Mouse (Mus musculus): ENCODE measurements around the gene Cdc37. TPM values are rescaled to one million over a fixed set of nuclear protein-coding genes. Genes with fewer than 3 reads are reported as not detected.
"Not testable (repeated sequence)": the region's sequence is repeated elsewhere in the genome, so short reads cannot be mapped to it uniquely, and the experiment has no call there.

Cdc37 gene
- 62.5 and 150 TPM in 2 replicates for polyA plus RNA-seq (2012; ENCODE audit: insufficient read depth, low replicate concordance)

DNA sequence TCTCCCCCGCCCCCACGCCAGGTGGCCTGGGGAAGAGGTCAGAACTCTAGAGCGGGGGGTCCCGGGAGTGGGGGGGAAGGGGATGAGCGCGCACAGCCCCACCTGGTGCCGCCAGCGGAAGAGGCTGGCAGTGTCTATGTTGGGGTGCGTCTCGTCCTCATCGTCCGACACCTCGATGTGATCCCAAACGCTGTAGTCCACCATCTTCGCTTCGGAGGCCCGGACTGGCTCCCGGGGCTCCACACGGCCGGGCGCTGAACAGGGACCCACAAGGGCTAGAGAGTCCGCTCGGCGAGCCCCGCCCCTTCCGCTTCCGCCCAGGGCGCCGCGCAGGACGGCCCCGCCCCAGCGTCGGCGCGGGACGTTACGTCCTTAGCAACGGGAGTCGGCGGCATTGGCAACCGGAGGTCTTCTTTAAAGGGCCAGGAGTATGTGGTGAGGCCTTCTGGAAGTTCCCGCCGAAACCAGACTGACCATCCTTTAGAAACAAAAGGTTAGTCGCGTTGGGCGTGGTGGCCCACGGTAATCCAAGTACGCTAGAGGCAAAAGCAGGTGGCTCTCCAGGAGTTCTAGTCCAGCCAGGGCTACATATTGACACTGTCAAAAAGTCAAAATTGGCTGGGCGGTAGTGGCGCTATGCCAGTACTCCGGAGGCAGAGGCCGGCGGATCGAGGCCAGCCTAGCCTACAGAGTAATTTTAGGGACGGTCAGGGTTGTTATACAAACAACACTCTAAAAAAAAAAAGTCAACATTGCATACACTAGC is at the start of gene Cdc37:
Gene Cdc37, minus strand, starts transcription at position 329 of the 766 bp plus-strand sequence.
- Histone ChIP-seq H3K36me3 (replicated peaks; ENCODE audit: low read length) (peaks cover 35% of the 10 kb centered on the region), H3K4me1 (peaks cover 76% of the 10 kb centered on the region), H3K4me3 (replicated peaks) (peak within 1 kb of the TSS; percentile 100), H3K9me3 (no peaks in the 10 kb centered on the region), H3K27me3 (replicated peaks) (no peaks in the 10 kb centered on the region)
- TF ChIP-seq FLI1 (IDR thresholded peaks at IDR 0.05; ENCODE audit: low read length) (no peak), GATA1 (IDR thresholded peaks at IDR 0.05; ENCODE audit: borderline replicate concordance, low read length) (no peak)

DNA sequence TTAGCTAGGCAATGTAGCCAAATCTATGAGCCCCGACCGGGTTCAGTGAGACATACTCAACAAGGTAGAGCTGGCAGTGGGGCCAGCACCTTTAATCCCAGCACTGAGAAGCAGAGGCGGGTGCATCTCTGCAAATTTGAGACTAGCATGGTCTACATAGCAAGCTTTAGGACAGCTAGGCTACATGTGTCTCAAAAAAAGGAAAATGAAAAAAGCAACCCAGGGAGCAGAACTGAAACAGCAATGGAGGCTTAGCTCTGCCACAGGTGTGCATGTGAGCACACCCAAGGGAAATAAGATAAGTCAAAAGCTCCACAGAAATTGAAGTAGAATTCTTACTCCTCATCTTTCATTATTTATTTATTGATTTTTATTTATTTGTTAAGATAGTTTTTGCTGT is 49.2 kb upstream of the Cdc37 start:
- Histone ChIP-seq H3K4me1 (peaks cover 29% of the 10 kb centered on the region), H3K4me3 (replicated peaks) (no peak overlapping the region), H3K9me3 (no peaks in the 10 kb centered on the region), H3K36me3 (replicated peaks; ENCODE audit: low read length) (peaks cover 82% of the 10 kb centered on the region), H3K27me3 (replicated peaks) (no peaks in the 10 kb centered on the region)
- no peak for TF ChIP-seq FLI1 (IDR thresholded peaks at IDR 0.05; ENCODE audit: low read length)
- no peak for TF ChIP-seq GATA1 (IDR thresholded peaks at IDR 0.05; ENCODE audit: borderline replicate concordance, low read length)

DNA sequence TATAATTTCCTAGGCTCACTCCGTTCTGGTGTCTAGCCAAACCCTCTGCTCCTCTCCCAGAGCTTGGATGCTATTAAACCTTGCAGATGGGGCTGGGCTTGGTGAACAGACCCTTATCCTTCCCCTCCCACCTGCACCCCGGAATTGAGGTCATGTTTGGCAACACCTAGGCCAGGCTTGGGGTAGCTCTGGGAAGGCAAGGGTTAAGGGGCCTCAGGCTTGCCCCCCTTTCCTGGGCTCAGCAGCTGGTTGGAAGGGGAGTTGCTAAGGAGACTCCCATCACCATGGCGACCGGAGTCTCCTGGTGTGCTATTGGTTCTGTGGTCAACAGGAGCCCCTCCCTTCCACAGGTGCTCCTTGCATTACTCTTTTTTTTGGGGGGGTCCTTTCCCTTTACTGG is 48.2 kb upstream of the Cdc37 start:
- Histone ChIP-seq H3K9me3 (no peaks in the 10 kb centered on the region), H3K4me3 (replicated peaks) (no peak overlapping the region), H3K4me1 (peaks cover 29% of the 10 kb centered on the region), H3K27me3 (replicated peaks) (no peaks in the 10 kb centered on the region), H3K36me3 (replicated peaks; ENCODE audit: low read length) (peaks cover 80% of the 10 kb centered on the region)
- no peak for TF ChIP-seq FLI1 (IDR thresholded peaks at IDR 0.05; ENCODE audit: low read length)
- TF ChIP-seq GATA1 (IDR thresholded peaks at IDR 0.05; ENCODE audit: borderline replicate concordance, low read length), result no peak

DNA sequence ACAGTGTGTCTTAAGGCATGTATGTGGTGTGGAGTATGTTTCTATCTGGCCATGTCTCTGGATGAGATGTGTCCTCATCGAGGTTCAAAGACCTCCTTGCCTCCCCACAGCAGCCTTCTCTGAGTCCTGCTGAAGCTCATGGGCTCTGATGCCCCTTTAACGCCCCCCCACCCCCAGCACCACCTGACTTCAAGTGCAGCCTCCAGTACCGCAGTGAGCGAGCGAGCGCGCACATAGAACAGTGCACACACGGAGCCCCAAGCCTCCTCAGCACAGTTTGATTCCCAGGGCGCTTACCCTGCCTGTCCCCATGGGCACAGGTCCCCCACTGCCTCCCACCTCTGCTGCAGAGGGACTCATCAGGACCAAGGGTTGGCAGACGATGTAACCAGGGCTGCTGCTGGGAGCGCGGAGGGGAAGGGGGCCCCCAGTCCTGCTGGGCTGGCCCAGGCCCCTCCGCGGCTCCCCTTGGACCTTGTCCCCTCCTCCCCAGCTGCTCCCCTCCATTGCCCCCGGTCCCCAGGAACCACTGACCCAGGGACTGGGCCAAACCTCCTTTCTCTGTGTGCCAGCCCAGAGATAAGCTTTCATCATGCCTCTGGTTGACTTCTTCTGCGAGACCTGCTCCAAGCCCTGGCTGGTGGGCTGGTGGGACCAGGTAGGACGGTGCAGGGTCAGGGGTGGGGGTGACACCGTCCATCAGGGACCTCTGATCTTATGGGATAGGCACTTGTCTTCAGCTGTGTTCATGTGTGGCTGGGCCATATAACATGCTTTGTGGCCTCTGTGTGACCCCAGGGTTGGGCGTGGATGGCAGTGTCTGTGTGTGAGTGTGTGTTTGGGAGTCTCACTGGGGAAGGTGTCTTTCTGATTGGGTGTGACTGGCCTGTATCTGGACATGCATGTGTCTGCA is 47.0 kb upstream of the Cdc37 start:
- Histone ChIP-seq H3K27me3 (replicated peaks) (no peaks in the 10 kb centered on the region), H3K4me3 (replicated peaks) (no peak overlapping the region), H3K9me3 (no peaks in the 10 kb centered on the region), H3K4me1 (peaks cover 29% of the 10 kb centered on the region), H3K36me3 (replicated peaks; ENCODE audit: low read length) (peaks cover 85% of the 10 kb centered on the region)
- no peak for TF ChIP-seq GATA1 (IDR thresholded peaks at IDR 0.05; ENCODE audit: borderline replicate concordance, low read length)
- no peak for TF ChIP-seq FLI1 (IDR thresholded peaks at IDR 0.05; ENCODE audit: low read length)

DNA sequence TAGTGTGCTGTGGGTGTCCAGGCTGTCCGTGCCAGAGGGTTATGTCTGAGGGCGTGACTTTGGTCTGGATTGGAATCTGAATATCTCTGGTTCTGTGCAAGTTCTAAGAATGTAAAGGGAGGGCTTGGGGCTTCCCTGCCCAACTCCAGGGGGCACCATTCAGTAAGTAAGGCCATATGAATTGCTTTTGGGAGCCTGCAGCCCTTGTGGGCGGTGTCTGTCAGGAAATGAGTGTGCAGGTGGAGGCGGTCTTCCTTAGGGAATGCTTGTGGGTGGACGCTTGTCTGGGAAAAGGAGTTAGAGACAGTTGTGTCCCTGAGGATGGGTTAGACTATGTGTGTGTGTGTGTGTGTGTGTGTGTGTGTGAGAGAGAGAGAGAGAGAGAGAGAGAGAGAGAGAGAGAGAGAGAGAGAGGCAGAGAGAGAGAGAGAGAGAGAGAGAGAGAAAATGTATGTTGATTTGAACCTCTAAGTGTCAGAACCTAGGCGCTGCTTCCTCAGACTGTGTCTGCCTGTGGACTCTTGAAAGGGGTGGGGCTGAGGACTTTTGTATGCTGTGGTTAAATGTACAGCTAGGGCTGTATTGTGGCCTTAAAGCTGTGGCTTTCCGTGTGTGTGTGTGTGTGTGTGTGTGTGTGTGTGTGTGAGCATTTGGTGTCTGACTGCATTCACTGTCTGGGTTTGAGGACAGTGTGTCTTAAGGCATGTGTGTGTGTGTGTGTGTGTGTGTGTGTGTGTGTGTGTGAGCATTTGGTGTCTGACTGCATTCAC is 46.1 kb upstream of the Cdc37 start:
- H3K27me3 ChIP-seq (replicated peaks); H3K9me3 ChIP-seq; H3K4me3 ChIP-seq (replicated peaks): not testable (repeated sequence)
- Histone ChIP-seq H3K4me1 (peaks cover 33% of the 10 kb centered on the region), H3K36me3 (replicated peaks; ENCODE audit: low read length) (peaks cover 85% of the 10 kb centered on the region)

DNA sequence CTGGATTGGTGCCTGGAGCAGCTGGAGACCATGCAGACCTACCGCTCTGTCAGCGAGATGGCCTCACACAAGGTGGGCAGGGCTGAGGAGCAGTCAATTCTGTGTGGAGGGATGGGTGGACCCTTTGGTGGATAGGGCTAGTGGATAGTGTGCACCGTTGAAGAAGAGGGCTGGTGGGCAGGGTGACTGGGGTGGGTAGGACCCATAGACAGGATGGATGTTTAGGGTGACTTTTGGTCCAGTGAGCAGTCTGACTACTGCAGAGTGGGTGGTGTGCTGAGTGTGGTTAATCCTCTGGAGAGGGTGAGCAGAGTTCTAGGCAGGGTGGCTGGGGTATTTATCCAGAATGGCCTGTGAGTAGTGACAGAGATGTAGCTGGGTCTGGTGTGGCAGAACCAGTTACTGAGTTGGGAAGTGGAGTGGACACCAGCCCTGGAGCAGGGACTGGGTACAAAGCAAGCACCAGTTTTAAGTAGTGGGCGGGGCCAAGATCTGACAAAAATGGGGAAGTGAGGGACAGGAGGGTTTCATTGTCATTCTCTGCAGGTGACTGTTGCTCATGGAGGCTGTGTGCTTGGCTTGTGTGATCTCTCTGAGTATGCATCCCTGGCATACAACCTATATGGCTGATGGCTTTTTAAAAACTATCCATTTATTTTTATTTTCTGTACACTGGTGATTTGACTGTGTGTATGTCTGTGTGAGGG is 45.2 kb upstream of the Cdc37 start:
- peaks cover 2% of the 10 kb centered on the region for H3K27me3 ChIP-seq (replicated peaks)
- H3K9me3 ChIP-seq, result no peaks in the 10 kb centered on the region
- peaks cover 33% of the 10 kb centered on the region for H3K4me1 ChIP-seq
- peaks cover 76% of the 10 kb centered on the region for H3K36me3 ChIP-seq (replicated peaks; ENCODE audit: low read length)
- no peak overlapping the region for H3K4me3 ChIP-seq (replicated peaks)
- TF ChIP-seq FLI1 (IDR thresholded peaks at IDR 0.05; ENCODE audit: low read length), result no peak
- no peak for TF ChIP-seq GATA1 (IDR thresholded peaks at IDR 0.05; ENCODE audit: borderline replicate concordance, low read length)

DNA sequence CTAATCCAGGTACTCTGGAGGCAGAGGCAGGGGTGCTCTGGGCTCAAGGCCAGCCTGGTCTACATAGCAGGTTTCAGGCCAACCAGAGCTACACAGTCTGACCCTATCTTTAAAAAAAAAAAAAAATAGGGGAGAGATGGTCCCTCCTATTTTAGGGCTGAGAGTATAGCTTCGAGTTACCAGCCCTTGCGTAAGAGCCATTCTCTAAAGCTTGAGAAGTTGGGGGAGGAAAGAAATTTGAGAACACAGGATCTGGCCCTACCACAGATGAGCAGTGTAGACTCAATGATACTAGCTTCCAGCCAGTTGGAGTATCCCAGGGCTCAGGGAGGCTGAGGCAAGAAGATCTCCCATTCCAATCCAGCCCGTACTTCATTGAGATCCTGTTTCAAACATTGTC is 44.0 kb upstream of the Cdc37 start:
- peaks cover 65% of the 10 kb centered on the region for H3K36me3 ChIP-seq (replicated peaks; ENCODE audit: low read length)
- H3K9me3 ChIP-seq, result no peaks in the 10 kb centered on the region
- H3K4me1 ChIP-seq, result peaks cover 33% of the 10 kb centered on the region
- H3K4me3 ChIP-seq (replicated peaks), result no peak overlapping the region
- H3K27me3 ChIP-seq (replicated peaks), result peaks cover 2% of the 10 kb centered on the region
- TF ChIP-seq FLI1 (IDR thresholded peaks at IDR 0.05; ENCODE audit: low read length) (no peak), GATA1 (IDR thresholded peaks at IDR 0.05; ENCODE audit: borderline replicate concordance, low read length) (no peak)

DNA sequence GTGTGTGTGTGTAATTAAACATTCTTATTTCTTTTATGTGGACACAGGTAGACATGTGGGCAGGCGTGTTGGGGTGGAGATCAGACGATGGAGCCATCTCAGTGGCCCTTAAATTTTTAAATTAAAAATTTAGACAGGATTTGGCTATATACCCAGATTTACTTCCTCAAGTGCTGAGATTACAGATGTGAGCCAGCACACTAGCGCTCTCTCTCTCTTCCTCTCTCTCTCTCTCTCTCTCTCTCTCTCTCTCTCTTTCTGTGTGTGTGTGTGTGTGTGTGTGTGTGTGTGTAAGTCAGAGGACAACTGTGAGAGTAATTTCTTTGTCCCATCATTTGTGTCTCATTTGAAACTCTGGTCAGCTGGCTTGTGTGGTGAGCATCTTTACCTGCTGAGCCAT is 40.9 kb upstream of the Cdc37 start:
- no peaks in the 10 kb centered on the region for H3K9me3 ChIP-seq
- TF ChIP-seq FLI1 (IDR thresholded peaks at IDR 0.05; ENCODE audit: low read length) (no peak), GATA1 (IDR thresholded peaks at IDR 0.05; ENCODE audit: borderline replicate concordance, low read length) (no peak)
- peaks cover 28% of the 10 kb centered on the region for H3K4me1 ChIP-seq
- H3K36me3 ChIP-seq (replicated peaks; ENCODE audit: low read length), result peaks cover 49% of the 10 kb centered on the region
- H3K4me3 ChIP-seq (replicated peaks), result no peak overlapping the region
- H3K27me3 ChIP-seq (replicated peaks), result peaks cover 2% of the 10 kb centered on the region

DNA sequence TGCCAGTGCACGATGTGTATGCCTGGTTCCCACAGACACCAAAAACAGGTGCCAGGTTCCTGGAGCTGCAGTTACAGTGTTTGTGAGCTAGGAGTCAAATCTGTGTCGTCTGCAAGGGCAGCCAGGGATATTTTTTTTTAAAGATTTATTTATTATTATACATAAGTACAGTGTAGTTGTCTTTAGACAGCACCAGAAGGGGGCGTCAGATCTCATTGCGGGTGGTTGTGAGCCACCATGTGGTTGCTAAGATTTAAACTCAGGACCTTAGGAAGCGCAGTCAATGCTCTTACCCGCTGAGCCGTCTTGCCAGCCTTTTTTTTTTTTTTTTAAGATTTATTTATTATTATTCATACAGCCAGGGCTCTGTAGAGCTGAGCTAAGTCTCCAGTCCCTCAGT is 40.1 kb upstream of the Cdc37 start:
- Histone ChIP-seq H3K4me3 (replicated peaks) (no peak overlapping the region), H3K36me3 (replicated peaks; ENCODE audit: low read length) (peaks cover 54% of the 10 kb centered on the region), H3K27me3 (replicated peaks) (peaks cover 2% of the 10 kb centered on the region), H3K9me3 (no peaks in the 10 kb centered on the region), H3K4me1 (peaks cover 28% of the 10 kb centered on the region)
- TF ChIP-seq GATA1 (IDR thresholded peaks at IDR 0.05; ENCODE audit: borderline replicate concordance, low read length), result no peak
- TF ChIP-seq FLI1 (IDR thresholded peaks at IDR 0.05; ENCODE audit: low read length), result no peak

Data from megakaryocyte, embryonic 14.5 days (primary cell).